Mouse (Mus musculus): ENCODE results near the gene Fos.

Gene Fos

DNA sequence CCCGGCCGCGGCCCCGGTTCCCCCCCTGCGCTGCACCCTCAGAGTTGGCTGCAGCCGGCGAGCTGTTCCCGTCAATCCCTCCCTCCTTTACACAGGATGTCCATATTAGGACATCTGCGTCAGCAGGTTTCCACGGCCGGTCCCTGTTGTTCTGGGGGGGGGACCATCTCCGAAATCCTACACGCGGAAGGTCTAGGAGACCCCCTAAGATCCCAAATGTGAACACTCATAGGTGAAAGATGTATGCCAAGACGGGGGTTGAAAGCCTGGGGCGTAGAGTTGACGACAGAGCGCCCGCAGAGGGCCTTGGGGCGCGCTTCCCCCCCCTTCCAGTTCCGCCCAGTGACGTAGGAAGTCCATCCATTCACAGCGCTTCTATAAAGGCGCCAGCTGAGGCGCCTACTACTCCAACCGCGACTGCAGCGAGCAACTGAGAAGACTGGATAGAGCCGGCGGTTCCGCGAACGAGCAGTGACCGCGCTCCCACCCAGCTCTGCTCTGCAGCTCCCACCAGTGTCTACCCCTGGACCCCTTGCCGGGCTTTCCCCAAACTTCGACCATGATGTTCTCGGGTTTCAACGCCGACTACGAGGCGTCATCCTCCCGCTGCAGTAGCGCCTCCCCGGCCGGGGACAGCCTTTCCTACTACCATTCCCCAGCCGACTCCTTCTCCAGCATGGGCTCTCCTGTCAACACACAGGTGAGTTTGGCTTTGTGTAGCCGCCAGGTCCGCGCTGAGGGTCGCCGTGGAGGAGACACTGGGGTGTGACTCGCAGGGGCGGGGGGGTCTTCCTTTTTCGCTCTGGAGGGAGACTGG lies at the start of gene Fos:
Gene Fos (plus strand): TSS at position 410 of the 817 bp plus-strand sequence.
- DNase-seq, result peak; percentile 89

DNA sequence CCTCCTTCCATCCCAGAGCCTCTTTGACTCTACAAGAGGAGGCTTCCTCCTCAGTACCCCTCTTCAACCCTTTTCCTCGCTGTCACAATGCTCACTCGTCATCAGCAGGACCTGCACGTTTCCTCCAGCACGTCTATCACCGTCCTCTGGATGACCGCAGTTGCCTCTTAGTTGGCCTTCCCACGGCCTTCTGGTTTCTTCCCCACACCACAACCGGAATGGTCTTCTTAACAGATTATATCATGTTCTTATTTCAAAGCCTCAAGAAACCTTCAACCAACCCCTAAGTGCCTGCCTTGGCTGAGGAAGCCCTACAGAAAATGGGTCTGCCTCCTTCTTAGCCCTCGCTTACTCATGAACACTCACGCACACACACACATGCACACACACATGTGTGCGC lies 48.0 kb upstream of the Fos start:
- DNase-seq, result no peak

DNA sequence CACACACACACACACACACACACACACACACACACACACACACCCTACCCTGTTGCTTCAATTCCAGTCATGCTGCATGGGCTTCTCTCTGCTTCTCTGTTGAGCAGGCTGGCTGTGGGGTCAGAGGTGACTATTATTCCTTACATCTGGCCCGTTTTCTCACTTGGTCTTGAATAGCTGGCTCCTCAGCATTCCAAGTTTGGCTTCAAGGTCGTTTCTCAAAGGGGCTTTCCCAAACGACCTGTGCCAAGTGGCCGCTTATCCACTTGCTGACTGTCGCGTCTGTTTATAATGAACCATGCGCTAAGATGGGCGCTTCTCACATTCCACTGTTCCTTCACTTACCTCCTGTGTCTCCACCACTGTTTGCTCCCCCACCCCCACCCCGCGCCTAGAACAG lies 47.6 kb upstream of the Fos start:
- DNase-seq, result no peak

DNA sequence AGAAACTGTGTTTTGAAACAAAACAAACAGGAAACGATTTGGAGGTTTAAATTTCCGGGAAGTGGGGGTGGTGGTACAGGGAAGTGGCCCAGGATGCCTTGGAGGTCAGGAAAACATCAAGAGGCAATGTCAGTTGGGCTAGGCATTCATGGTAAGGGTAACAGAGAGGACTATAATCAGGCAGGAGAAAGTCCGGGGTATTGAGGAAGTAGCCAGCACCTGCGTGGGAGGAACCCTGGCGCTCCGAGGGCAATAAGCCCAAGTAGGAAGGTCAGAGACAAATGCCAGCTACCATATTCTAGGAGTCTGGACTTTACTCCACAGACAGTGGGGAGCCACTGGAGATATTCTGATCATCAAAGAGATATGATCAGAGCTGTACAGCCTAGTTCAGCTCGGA lies 45.9 kb upstream of the Fos start:
- no peak for DNase-seq

DNA sequence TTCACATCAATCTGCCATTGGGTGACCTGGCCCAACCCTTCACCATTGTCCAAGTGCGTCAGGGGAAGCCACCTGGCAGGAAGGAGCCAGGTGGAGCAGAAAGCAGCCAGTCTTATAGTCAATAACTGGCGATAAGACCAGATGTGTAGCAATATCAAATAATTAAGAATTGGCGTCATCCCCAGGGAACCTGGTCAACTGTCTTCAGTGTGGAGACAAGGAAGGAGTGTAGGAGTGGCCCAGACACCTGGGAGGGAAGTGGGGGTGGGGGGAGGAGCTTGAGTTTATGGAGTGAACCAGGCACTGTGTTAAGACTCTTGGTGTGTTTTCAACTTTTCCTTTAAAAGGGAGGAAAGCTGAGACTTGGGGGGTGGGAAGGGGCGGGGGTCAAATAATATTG lies 43.7 kb upstream of the Fos start:
- no peak for DNase-seq

DNA sequence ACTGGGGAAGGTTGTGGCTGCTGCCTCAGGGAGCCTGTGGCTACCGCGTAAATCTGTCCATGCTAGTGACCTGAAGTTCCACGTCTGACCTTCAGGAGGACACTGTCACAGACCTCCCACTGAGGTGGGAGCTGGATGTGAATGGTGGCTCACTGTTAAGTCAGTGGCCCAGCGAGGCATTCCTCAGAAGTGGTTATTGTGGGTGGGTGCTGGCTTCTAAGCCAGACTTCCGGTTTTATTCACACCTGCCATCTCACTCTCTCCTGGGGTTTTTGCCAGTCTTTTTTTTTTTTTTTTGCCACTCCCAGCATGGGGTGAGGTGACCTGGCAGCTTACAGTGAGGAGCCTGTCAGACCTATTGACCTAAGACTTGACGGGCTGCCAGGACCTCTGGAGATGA lies 43.3 kb upstream of the Fos start:
- DNase-seq, result no peak

DNA sequence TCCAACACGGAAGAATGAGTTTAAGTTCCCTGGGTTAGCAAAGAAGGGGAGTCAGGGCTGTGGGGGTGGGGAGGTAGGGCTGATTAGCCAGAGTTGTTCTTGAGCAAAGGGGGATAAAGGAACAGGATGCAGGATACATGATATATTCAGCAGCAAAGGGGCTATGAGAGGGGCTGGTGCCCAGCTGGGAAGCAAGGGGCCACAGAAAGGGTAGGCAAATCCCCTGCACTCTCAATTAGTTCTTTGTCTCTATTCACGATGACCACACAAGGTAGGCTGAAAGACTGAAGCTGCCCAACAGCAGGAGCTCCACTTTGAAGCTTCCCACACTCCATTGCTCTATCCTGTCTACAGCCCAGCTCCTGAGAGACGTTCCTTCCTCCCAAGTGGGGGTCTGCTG lies 39.8 kb upstream of the Fos start:
- no peak for DNase-seq

DNA sequence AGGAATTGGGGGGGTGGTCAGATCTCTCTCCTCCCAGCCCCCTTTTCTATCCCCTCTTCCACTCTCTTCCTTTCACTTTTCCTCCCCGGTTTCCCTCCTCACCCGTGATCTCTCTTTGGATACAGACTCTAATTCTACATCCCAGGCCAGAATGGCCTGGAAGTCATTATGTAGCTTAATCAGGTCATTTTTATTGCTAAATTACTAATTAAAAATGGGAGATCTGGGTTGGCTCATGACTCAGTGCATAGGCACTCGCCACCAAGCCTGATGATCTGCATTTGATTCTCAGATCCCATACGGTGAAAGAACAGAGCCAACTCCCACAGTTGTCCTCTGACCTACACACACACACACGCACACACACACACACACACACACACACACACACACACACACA lies 39.2 kb upstream of the Fos start:
- DNase-seq, result no peak

DNA sequence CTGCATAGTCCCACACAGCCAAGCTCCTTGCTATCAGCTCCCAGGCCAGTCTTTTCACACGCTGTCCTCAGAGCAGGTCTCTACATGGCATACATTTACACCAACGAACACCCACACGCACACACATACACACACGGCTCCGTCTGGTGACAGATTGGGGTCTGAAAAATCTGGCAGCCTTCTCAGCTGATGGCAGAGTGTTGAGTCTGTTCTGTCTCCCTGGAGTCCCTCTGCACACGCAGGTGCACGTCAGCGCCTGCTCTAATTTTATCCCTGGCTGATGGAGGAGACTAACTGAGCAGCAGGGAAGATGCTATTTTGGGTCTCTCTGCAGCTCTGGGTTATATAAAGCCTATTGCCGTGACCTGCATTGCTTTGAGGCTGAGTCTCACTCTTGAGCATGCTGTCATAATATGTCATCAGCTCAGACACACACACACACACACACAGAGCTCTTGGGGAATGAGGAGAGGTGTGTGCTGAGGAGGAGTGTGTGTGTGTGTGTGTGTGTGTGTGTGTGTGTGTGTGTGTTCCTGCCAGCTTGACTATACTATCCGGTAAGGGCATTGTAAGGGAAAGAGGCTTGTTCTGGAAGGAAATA lies 37.6 kb upstream of the Fos start:
- DNase-seq, result peak; percentile 92

DNA sequence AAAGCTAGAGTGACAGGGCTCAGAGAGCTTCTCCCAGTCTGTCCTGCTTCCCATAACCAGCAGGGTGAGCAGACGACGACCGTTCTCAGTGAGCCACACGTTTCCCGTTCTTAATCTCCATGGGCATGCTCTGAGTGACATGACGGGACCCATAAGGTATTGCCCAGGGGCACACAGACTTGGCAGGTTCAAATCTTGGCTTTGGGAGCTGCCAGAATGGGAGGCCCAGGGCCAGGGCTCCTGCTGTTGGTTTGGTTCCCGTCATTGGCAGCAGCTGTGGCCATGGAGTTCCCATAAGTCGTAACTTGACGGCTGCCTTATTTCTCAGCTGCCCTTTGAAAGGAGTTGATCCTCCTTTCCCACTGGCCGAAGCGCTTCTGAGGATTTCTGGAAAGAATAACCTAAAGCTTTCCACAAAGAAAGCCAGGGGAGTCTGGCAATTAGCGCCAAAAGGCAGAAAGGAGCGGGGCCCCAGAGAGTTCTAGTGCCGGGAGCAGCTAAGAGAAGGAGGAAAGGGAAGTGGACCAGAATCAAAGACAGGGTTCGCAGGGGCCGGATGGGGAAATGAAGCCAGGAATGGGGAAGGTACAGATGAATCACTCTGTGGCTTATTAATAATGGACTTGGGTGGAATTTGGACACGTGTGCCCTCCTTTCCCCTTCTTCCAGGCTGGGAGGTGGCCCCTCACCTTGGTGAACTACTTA lies 36.4 kb upstream of the Fos start:
- DNase-seq, result peak; percentile 65

DNA sequence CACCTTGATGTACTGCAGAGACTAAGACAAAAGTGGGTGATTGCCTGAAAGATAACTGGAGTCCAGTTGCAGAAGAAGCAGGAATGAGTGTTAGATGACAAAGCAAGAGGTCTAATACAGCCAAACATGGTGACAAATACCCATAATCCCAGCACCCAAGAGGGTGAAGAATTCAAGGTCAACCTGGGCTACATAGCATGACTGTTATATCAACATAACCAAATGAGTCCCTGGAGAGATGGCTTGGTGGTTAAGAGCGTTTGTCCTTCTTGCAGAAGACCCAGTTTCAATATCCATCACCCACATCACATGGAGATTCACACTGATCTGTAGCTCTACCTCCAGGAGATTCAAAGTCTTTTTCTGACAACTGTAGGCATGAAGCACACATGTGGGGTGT lies 30.2 kb upstream of the Fos start:
- DNase-seq, result no peak

DNA sequence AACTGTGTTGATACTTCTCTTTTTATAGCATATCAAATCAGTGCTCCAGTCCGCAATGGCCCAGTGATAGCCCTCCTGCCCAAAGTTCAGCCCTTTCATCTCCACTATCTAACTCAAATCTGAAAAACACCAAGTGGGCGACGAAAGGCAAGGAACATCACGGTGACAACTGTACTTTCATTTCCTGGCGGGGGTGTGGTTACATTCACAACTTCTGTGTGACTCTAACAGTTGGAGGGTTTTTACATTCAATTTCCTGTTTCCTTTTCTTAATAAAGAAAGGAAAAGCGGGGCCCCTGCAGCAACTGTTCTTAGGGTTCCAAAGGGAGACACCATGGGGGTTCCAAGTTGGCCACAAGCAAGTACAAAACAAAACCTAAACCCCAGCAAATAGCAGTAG lies 29.0 kb upstream of the Fos start:
- no peak for DNase-seq

DNA sequence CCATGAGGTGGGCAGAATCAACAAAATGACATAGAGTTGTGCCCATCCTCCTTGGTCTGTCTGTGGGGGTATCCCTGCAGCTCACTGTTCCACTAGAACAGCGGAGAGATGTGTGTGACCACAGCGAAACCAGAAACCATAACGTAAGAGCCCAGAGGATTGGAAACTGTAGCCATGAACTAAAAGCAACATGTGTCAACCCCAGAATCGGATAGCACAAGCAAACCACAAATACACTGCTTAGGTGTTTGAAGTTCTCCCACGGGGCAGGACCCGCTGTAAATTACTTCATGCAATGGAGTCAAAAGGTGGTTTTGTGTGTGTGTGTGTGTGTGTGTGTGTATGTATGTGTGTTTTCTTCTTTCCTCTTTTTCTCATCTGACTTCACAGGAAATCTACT lies 26.7 kb upstream of the Fos start:
- no peak for DNase-seq

DNA sequence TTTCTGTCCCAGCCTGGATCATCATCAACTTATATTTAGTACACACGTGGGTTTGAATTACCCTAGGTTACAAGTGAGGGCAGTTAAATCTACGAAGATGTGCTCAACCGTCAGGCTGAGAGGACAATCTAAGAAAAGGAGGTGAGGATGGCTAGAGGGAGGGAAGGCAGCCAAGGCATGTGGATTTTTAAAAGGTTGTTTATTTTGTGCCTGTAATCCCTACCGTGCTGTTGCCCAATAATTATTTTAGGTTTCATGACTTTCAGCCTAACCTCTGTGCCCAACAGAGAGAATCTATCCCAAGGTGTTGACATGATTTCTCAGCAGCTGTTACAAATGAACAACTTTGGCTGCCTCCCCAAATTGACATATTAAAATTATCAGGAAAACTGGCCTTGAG lies 26.2 kb upstream of the Fos start:
- no peak for DNase-seq

DNA sequence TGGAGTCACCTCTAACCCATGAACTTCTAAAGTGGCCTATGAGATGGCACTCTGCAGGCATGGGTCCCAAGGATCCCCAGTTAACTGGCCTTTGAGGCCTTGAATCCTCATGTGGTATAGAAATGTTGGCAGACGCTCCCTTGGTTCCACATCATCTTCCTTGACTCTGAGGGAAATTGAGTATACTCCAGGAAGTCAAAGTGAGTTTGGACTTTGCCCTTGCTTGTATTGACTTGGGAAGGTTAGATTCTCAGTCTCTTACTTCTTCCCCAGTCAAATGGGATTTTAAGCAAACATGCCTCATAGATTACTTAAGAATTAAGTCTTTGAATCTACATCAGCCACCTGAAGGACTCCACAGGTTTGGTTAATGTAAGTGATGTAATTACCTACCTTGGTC lies 24.2 kb upstream of the Fos start:
- DNase-seq, result no peak

DNA sequence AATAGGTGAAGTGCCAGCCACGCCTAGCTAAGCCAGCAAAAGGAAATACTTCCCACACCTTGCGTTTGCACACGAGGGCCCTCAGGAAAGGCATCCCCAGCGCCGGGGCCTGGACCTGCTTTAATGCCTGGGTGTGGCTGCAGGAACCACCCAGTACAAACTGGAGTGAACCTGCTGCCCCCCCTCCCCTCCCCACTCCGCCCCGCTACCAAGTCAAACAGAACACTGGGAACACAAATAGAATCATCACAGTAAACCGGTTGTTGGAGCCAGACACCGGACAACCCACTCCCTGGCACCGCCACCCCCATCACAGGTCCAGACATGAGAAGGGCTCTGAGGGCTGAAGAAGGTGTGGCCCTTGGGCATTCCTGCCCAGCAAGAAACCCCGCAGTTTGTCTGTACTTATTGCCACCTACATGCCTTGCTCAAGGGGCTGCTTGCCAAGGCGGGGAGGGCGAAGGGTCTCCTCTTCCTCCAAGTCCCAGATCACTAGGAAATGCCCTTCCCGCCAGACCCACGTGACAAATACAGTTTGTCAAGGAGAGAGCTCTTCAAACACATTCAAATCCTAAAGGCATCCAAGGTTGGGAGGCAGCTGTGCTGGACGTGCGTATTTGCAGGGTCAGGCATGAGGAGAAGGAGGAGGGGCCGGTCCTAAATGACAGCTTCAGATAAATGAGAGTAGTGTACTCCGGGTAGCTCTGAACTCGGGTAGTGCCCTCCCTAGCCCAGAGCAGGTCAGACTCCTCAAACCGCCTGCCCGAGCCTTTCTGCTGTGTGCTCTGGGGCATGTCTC lies 21.8 kb upstream of the Fos start:
- DNase-seq, result no peak

DNA sequence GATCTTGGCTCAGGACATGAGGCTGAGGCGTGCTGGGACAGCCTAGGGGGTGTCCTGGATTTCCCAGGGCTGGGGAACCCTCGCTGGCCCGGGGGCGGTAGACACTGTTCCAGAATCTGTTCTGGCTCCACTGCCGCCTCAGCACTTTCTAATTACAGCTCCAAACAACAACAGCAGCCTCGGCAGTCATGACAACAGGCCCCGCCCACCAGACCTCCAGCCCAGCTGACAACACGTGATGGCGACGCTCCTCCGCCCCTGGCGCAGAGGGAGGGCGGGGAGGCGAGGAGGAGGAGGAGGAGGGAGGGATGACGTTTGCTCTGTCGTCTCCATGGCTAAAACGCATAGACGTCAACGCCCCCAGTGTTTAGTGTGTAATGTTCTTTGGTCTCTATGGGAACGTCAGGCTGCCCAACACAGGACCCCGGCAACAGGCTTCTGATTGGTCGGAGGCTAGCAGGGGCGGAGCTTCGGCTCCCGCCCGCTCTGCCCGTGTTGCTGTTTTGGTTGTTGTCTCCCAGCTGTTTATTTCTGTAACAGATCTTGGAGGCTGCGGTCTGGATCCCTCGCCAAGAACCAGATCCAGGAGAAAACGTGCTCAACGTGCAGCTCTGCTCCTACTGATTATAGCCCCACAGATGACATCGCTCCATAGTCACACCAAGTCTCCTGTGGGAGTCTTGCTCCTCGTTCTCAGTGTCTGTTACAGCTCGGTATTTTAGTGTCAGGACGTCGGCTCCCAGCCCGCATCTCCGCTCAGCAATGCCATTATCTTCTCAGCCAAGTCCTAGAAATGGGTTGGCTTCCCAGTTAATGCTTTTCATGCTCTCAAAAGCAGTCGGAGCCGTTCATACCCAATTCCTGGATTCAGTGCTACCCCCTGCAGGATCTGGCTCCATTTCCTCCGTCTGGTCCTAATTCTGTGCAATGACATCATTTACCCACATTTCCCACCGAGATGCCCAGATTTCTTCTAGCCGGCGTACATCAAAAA lies 18.3 kb upstream of the Fos start:
- peak; percentile 93 for DNase-seq

DNA sequence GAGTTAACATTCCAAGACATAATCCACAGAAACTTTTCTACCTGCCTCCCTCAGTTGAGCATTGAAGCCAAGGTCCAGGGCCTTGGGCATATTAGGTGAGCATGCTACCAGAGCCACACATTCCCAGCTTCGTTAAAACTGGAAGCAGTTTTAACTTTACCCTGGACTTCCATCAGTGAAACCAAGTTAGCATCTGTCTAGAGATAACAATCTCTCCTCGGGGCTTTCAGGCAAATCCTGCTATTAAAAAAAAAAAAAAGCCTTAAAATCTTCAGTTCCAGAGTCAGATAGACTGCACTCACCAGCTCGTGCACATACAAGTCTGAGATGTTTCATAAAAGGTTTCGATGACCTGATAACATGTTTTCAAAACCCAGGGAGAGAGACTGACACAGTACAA lies 17.4 kb upstream of the Fos start:
- DNase-seq, result no peak

DNA sequence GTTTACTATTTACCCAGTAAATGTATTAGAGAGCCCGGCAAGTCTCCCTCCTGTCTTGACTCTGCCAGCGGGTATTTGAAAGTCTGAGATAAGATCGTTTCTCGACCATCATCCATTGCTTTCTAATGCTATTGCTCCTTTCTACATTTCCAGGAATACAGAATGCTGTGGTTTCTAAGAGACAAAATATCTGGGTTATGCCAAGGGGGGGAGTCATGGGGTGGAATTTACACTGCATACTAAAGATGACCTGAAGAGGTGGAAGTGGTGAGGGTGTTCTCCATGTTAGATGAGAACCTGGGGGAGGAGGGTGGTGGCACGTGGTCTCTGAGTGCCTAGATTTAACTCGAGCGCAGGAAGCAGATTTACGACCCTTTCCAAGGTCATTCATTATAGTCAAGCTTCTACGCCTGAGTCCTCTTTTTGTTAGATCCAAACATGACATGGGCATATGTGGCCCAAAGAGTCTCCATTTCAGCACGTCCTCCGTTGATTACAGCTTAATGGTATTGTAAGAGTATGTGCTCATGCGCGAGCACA lies 16.7 kb upstream of the Fos start:
- no peak for DNase-seq

DNA sequence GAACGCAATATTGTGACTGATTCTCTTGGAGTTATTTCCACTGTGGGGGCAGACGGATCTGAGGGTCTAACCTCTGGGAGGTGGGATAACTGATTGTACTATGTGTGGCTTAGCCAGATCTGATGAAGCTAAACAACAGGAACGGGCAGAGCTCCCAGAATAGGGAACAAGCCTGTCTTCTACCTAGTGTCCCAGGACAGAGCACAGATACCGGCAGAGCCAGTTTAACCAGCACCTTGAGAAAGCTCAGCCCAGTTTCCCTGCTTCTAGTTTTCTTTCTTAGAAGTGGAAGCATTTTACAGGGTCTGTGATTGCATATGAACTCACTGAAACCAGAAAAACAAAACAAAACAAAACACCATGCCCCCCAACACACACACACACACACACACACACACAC lies 13.9 kb upstream of the Fos start:
- DNase-seq, result no peak

DNA sequence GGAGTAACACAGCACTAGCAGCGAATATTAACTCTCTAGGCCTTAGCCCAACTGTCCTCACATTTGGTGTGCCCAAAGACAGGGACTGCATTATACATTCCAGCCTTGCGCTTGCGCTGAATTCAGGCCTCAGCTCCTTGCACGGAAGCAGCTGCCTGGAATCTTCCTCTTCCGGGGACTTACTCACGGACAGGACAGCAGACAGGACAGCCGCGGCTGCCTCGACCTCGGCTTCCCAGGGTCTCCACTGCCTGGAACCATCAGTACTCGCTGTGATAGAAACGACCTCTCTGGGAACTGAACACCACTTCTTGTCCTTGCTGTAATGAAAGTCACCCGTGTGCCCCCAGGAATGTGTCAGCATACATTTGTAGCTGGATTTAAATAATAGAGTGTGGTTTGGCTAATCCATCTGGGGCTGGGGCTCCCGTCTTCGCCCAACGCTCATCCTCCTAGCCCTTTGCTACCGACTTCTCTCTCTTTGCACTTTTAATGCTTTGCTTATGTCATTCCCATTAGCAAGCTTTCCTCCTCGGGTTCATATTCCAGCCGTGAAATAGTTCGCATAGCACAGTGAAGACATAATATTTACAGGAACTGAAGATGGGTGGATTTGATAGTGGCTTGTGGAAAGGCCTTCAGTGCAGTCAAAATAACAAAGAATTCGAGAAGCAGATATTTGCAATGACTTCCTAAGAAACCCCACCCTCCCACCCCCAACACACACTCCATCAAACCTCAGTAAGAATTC lies 11.6 kb upstream of the Fos start:
- no peak for DNase-seq
